Comparison of ENCODE assay signal across 24 mouse cellular contexts in genomic region chr10:12430399-12430798, GRCm38 (mm10).
A peak's percentile ranks its signal among the peaks of the same experiment; 100 is the strongest.
DNase-seq lines count a peak whose midpoint lies in the region; ATAC-seq and TF ChIP-seq lines count a peak whose summit lies in the region.
"Had no signal": no experiment of that assay in that cellular context is flagged by ENCODE, and none has a peak within 500 bp of the region (broad histone marks: within the 10 kb centered on the region; RNA-seq: fewer than 3 reads in every experiment).

No protein-coding gene starts in this region.

- ATAC-seq in heart, embryonic 11.5 days (replicated peaks; ENCODE audit: insufficient number of reproducible peaks, low FRiP score, low TSS enrichment): no peak
- no peak for ATAC-seq in heart, embryonic 13.5 days (ENCODE audit: extremely low read depth, insufficient number of reproducible peaks, low FRiP score, low TSS enrichment)
- ATAC-seq in heart, embryonic 15.5 days (replicated peaks; ENCODE audit: insufficient number of reproducible peaks, insufficient read depth, low FRiP score, low read depth): 0 out of 2 replicates have a peak, but pooled peaks have one; percentile 60
- ATAC-seq in heart, postnatal 0 days (ENCODE audit: insufficient read depth, low read depth): peak; percentile 68
- ATAC-seq: forebrain, embryonic 14.5 days had no signal

- intact Hi-C loops in heart, postnatal 25 days (cut with DNase I): no loop called here
- intact Hi-C loops in heart, postnatal 36 days (cut with DNase I): no loop called here

- H3K36me3 ChIP-seq in heart, embryonic 11.5 days (ENCODE audit: control insufficient read depth, insufficient read depth, low read length): no peaks in the 10 kb centered on the region
- H3K36me3 ChIP-seq in heart, embryonic 13.5 days: peaks cover 6% of the 10 kb centered on the region; the same call in 1 of the 2 replicates
- H3K36me3 ChIP-seq in heart, embryonic 15.5 days: no peaks in the 10 kb centered on the region
- no peaks in the 10 kb centered on the region for H3K36me3 ChIP-seq in heart, postnatal 0 days (replicated peaks; ENCODE audit: control insufficient read depth, insufficient read depth, low read length)
- H3K36me3 ChIP-seq: embryonic facial prominence, embryonic 13.5 days; embryonic facial prominence, embryonic 15.5 days; forebrain, embryonic 10.5 days; forebrain, embryonic 12.5 days had no signal

- no peaks in the 10 kb centered on the region for H3K9me3 ChIP-seq in heart, embryonic 11.5 days (replicated peaks; ENCODE audit: control insufficient read depth, low read length)
- no peaks in the 10 kb centered on the region for H3K9me3 ChIP-seq in heart, embryonic 13.5 days
- no peaks in the 10 kb centered on the region for H3K9me3 ChIP-seq in heart, embryonic 15.5 days (replicated peaks)
- H3K9me3 ChIP-seq in heart, postnatal 0 days (replicated peaks; ENCODE audit: control insufficient read depth, low read length): no peaks in the 10 kb centered on the region
- H3K9me3 ChIP-seq: embryonic facial prominence, embryonic 13.5 days; embryonic facial prominence, embryonic 15.5 days; forebrain, embryonic 10.5 days; forebrain, embryonic 12.5 days had no signal

- no peak overlapping the region for H3K4me3 ChIP-seq in heart, embryonic 11.5 days (ENCODE audit: low read depth, low read length)
- H3K4me3 ChIP-seq in heart, embryonic 13.5 days: no peak overlapping the region
- no peak overlapping the region for H3K4me3 ChIP-seq in heart, embryonic 15.5 days
- H3K4me3 ChIP-seq in heart, postnatal 0 days (ENCODE audit: low read depth, low read length): no peak overlapping the region
- H3K4me3 ChIP-seq: embryonic facial prominence, embryonic 13.5 days; embryonic facial prominence, embryonic 15.5 days; erythroblast, embryonic 14.5 days; forebrain, embryonic 10.5 days; forebrain, embryonic 12.5 days had no signal

- DNase-seq in heart, adult 9 months (ENCODE audit: low spot score in 2 of 2): no peak
- no peak for DNase-seq in heart, postnatal 25 days (ENCODE audit: low spot score)
- DNase-seq in heart, adult 18-20 months: no peak
- DNase-seq in heart, postnatal 0 days (ENCODE audit: low spot score): peak; percentile 56
- no peak for DNase-seq in heart, postnatal 36 days
- DNase-seq: adrenal gland, adult 2 months; adrenal gland, postnatal 10 days; adrenal gland, postnatal 25 days; cerebellum, adult 11 months; cerebellum, adult 18-20 months; cerebellum, adult 8-10 months; cerebellum, adult 9-11 months; cerebellum, postnatal 14 days; cerebellum, postnatal 36 days; embryo, embryonic 11 days had no signal

- H3K9ac ChIP-seq in heart, embryonic 11.5 days (ENCODE audit: low read depth, low read length): no peak overlapping the region
- no peak overlapping the region for H3K9ac ChIP-seq in heart, embryonic 13.5 days
- no peak overlapping the region for H3K9ac ChIP-seq in heart, embryonic 15.5 days
- H3K9ac ChIP-seq in heart, postnatal 0 days (replicated peaks; ENCODE audit: low read depth, low read length): no peak overlapping the region
- H3K9ac ChIP-seq: embryonic facial prominence, embryonic 13.5 days; embryonic facial prominence, embryonic 15.5 days; forebrain, embryonic 12.5 days had no signal

- peak overlapping the region; percentile 50 for H3K27ac ChIP-seq in heart, embryonic 11.5 days (ENCODE audit: low read depth, low read length)
- peak overlapping the region; percentile 79 for H3K27ac ChIP-seq in heart, embryonic 13.5 days (replicated peaks)
- peak overlapping the region; percentile 71 for H3K27ac ChIP-seq in heart, embryonic 15.5 days
- peak overlapping the region; percentile 54 for H3K27ac ChIP-seq in heart, postnatal 0 days (ENCODE audit: low read depth)
- H3K27ac ChIP-seq: embryonic facial prominence, embryonic 13.5 days; embryonic facial prominence, embryonic 15.5 days; forebrain, embryonic 10.5 days; forebrain, embryonic 12.5 days had no signal

- TF ChIP-seq CTCF in heart, postnatal 0 days (IDR thresholded peaks at IDR 0.05; ENCODE audit: low read depth): no peak

- H3K27me3 ChIP-seq in heart, embryonic 11.5 days (ENCODE audit: control insufficient read depth, insufficient read depth, low read length): no peaks in the 10 kb centered on the region
- H3K27me3 ChIP-seq in heart, embryonic 13.5 days (replicated peaks): no peaks in the 10 kb centered on the region
- no peaks in the 10 kb centered on the region for H3K27me3 ChIP-seq in heart, embryonic 15.5 days
- no peaks in the 10 kb centered on the region for H3K27me3 ChIP-seq in heart, postnatal 0 days (ENCODE audit: control insufficient read depth, insufficient read depth, low read length)
- H3K27me3 ChIP-seq: embryonic facial prominence, embryonic 13.5 days; embryonic facial prominence, embryonic 15.5 days; forebrain, embryonic 12.5 days had no signal

- 0 out of 2 replicates have a peak, but pooled peaks cover 5% of the 10 kb centered on the region for H3K4me1 ChIP-seq in heart, embryonic 11.5 days (ENCODE audit: control insufficient read depth, insufficient read depth, low read length)
- H3K4me1 ChIP-seq in heart, embryonic 13.5 days: peaks cover 25% of the 10 kb centered on the region
- H3K4me1 ChIP-seq in heart, embryonic 15.5 days (replicated peaks): 0 out of 2 replicates have a peak, but pooled peaks cover 2% of the 10 kb centered on the region
- peaks cover 14% of the 10 kb centered on the region for H3K4me1 ChIP-seq in heart, postnatal 0 days (ENCODE audit: control insufficient read depth, insufficient read depth)
- H3K4me1 ChIP-seq: embryonic facial prominence, embryonic 13.5 days; embryonic facial prominence, embryonic 15.5 days; forebrain, embryonic 10.5 days; forebrain, embryonic 12.5 days had no signal

- no peak overlapping the region for H3K4me2 ChIP-seq in heart, embryonic 11.5 days
- H3K4me2 ChIP-seq in heart, embryonic 13.5 days: no peak overlapping the region
- H3K4me2 ChIP-seq in heart, embryonic 15.5 days: no peak overlapping the region
- H3K4me2 ChIP-seq in heart, postnatal 0 days (ENCODE audit: low read depth, low read length): no peak overlapping the region
- H3K4me2 ChIP-seq: embryonic facial prominence, embryonic 13.5 days; embryonic facial prominence, embryonic 15.5 days; forebrain, embryonic 12.5 days had no signal

- no peak for TF ChIP-seq EP300 in heart, postnatal 0 days (IDR thresholded peaks at IDR 0.05; ENCODE audit: low read depth)

Comparison
In these comparisons a context has a peak if more than half of its experiments do, and no peak if none do; other contexts are left out.
1. ATAC-seq: peak in heart, embryonic 15.5 days (single experiment) and heart, postnatal 0 days (single experiment); none in heart, embryonic 11.5 days (single experiment) and heart, embryonic 13.5 days (single experiment).
2. Peak in every context shown above with its lines, with median percentiles within 50 percentile points of each other: H3K27ac ChIP-seq.